Mouse (Mus musculus): ENCODE measurements around the gene Myadml2. TPM values are rescaled to one million over a fixed set of nuclear protein-coding genes. Genes with fewer than 3 reads are reported as not detected.

Gene Myadml2
- polyA plus RNA-seq, 1 experiment from 2014 or later, result 0.28 TPM

DNA sequence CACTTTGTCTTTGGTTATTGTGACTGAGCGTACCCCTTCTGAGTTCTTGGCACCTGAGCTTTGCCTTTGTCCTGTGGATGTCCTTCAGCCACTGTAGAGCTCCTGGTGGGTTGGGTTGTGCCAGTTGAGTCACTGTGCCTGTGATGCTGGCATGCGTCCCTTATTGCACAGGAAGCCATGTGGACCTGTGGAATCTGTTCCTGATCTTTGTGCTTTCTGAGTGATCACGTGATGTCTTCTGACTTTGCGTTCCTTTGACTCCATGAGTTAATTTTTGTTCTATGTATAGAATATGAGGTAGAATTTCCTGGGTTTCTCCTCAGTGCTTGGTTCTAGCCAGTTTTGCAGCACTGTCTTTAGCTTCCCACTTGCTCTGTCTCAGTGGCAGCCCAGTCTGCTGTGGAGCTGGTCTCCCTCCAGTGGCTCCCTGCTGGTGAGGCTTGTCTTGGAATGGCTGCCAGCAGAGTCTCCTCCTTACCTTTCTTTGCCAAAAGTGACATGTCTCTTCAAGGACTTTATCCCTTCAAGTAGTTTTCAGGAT is 44.6 kb upstream of the Myadml2 start:
- no peaks in the 10 kb centered on the region for H3K9me3 ChIP-seq (replicated peaks; ENCODE audit: low read length)
- H3K4me2 ChIP-seq (ENCODE audit: low read length), result no peak overlapping the region
- H3K36me3 ChIP-seq (ENCODE audit: insufficient read depth, low read length), result peaks cover 30% of the 10 kb centered on the region
- TF ChIP-seq CTCF (IDR thresholded peaks at IDR 0.05; ENCODE audit: low read depth), result no peak
- H3K27me3 ChIP-seq (ENCODE audit: insufficient read depth, low read length), result no peaks in the 10 kb centered on the region
- H3K27ac ChIP-seq, result peak overlapping the region; percentile 14; the same call in 1 of the 2 replicates
- peaks cover 12% of the 10 kb centered on the region for H3K4me1 ChIP-seq (replicated peaks; ENCODE audit: insufficient read depth, low read length)
- ATAC-seq (replicated peaks; ENCODE audit: low FRiP score, low read depth) (no peak), DNase-seq (ENCODE audit: low spot score) (no peak)
- H3K4me3 ChIP-seq (replicated peaks; ENCODE audit: low read depth, low read length), result no peak overlapping the region
- 85% methylated on average over 4 of the region's 4 CpGs for WGBS
- H3K9ac ChIP-seq (ENCODE audit: low read depth, low read length), result no peak overlapping the region

DNA sequence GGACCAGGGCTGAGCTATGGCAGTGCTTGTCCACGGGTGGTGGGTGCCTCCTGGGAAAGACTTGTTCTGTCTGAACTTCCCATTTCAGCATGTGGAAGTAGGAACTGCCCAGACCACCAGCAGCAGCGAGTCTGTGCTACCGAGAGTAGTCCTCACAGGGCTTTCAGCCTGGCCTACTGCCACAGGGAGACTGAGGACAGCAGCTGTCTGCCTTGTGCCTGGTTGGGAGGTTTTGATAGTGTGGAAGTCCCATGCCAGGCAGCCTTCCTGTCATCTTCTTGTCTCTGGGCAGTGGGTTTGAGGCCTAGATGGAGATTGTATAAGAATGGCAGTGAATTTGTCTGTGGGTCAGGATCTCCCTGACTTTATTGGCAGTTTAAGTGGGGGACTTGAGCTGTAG is 41.4 kb upstream of the Myadml2 start:
- Histone ChIP-seq H3K4me1 (replicated peaks; ENCODE audit: insufficient read depth, low read length) (no peaks in the 10 kb centered on the region; the same call in 1 of the 2 replicates), H3K4me3 (replicated peaks; ENCODE audit: low read depth, low read length) (no peak overlapping the region), H3K36me3 (ENCODE audit: insufficient read depth, low read length) (peaks cover 34% of the 10 kb centered on the region), H3K27me3 (ENCODE audit: insufficient read depth, low read length) (no peaks in the 10 kb centered on the region), H3K9me3 (replicated peaks; ENCODE audit: low read length) (no peaks in the 10 kb centered on the region), H3K9ac (ENCODE audit: low read depth, low read length) (no peak overlapping the region), H3K4me2 (ENCODE audit: low read length) (no peak overlapping the region), H3K27ac (no peak overlapping the region)
- 81% methylated on average over 3 of the region's 3 CpGs for WGBS
- no peak for DNase-seq (ENCODE audit: low spot score)
- TF ChIP-seq CTCF (IDR thresholded peaks at IDR 0.05; ENCODE audit: low read depth), result no peak
- ATAC-seq (replicated peaks; ENCODE audit: low FRiP score, low read depth), result no peak

DNA sequence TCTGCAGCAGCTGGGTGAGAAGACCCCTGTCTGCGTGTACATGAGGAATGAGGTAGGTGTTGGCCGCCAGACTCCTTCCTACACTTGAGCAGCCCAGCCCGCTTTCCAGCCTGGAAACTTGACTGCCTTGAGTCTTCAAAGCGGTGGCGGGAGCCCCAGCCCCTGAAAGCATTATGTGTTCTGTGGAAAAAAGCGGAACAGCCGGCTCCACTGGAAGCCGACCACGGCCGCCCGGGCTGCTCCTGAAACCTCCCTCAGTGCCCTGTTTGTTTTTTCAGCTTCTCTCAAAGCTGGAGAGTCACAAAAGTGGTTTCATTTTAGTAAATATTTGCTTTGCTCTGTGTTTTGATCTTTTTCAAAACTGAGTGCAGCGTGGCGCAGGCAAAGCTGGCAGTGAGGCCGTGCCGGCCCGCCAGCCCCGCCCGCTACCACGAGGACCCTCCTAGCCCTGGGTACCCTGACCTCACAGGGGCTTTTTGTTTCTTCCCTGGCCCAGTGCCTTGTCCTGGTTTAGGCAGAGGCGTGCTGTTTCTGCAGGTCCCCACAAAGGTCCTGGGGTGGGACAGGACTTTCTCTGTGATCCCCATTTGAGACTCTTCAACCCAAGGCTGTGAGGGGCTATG is 38.8 kb upstream of the Myadml2 start:
- no peak for ATAC-seq (replicated peaks; ENCODE audit: low FRiP score, low read depth)
- no peak overlapping the region for H3K9ac ChIP-seq (ENCODE audit: low read depth, low read length)

DNA sequence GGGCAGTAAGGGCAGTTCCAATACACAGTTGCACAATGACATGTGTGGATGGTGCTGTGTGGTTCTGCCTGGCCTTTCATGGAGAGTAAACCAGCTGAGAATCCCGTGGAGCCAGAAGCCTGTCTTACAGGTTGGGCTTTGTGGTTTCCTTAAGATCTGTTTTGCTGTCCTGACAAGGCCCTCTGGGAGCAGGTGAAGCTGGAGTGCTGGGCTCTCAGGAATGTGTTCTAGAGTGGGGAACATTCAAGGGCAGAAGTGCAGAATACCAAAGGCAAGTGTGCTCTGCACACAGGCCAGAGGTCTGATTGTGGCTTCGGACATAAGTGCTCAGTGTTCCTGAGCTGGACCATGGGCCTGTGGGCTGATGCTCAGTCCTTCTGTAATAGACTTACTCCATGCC is 36.7 kb upstream of the Myadml2 start:
- H3K27me3 ChIP-seq (ENCODE audit: insufficient read depth, low read length), result no peaks in the 10 kb centered on the region
- DNase-seq (ENCODE audit: low spot score) (no peak), ATAC-seq (replicated peaks; ENCODE audit: low FRiP score, low read depth) (no peak)
- no peaks in the 10 kb centered on the region for H3K4me1 ChIP-seq (replicated peaks; ENCODE audit: insufficient read depth, low read length)
- TF ChIP-seq CTCF (IDR thresholded peaks at IDR 0.05; ENCODE audit: low read depth), result no peak
- peaks cover 39% of the 10 kb centered on the region for H3K36me3 ChIP-seq (ENCODE audit: insufficient read depth, low read length)
- H3K27ac ChIP-seq, result no peak overlapping the region
- no peak overlapping the region for H3K4me3 ChIP-seq (replicated peaks; ENCODE audit: low read depth, low read length)
- H3K9ac ChIP-seq (ENCODE audit: low read depth, low read length), result no peak overlapping the region
- 86% methylated on average over 2 of the region's 2 CpGs for whole genome bisulfite sequencing
- H3K4me2 ChIP-seq (ENCODE audit: low read length), result no peak overlapping the region
- no peaks in the 10 kb centered on the region for H3K9me3 ChIP-seq (replicated peaks; ENCODE audit: low read length)

More for the DNA sequence above, 38.8 kb upstream of the Myadml2 start:
- DNase-seq (ENCODE audit: low spot score), result no peak
- Histone ChIP-seq H3K27me3 (ENCODE audit: insufficient read depth, low read length) (no peaks in the 10 kb centered on the region), H3K27ac (no peak overlapping the region), H3K4me3 (replicated peaks; ENCODE audit: low read depth, low read length) (no peak overlapping the region), H3K9me3 (replicated peaks; ENCODE audit: low read length) (no peaks in the 10 kb centered on the region), H3K4me2 (ENCODE audit: low read length) (no peak overlapping the region), H3K4me1 (replicated peaks; ENCODE audit: insufficient read depth, low read length) (no peaks in the 10 kb centered on the region), H3K36me3 (ENCODE audit: insufficient read depth, low read length) (peaks cover 43% of the 10 kb centered on the region)
- TF ChIP-seq CTCF (IDR thresholded peaks at IDR 0.05; ENCODE audit: low read depth), result no peak
- 72% methylated on average over 20 of the region's 20 CpGs for WGBS

DNA sequence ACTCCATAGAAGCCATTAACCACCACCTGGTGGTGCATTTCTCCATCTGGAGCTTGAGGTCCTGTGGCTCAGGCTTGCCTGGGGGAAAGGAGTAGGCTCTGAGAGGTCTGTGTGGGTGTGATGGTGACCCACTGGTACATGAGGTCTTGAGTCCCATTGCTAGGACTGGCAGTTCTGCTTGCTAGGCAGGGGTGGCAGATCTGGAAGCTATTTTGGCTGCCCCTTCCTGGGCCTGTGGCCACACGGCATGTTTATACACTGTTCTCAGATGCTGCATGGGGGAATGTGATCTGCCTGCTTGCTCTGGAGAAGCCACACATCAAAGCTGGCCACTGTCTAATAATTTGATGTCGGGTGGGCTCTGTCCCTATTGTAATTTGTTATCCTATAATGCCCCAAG is 36.1 kb upstream of the Myadml2 start:
- DNase-seq (ENCODE audit: low spot score) (no peak), ATAC-seq (replicated peaks; ENCODE audit: low FRiP score, low read depth) (no peak)
- H3K4me2 ChIP-seq (ENCODE audit: low read length), result no peak overlapping the region
- no peak overlapping the region for H3K4me3 ChIP-seq (replicated peaks; ENCODE audit: low read depth, low read length)
- peaks cover 38% of the 10 kb centered on the region; the same call in 1 of the 2 replicates for H3K36me3 ChIP-seq (ENCODE audit: insufficient read depth, low read length)
- no peak overlapping the region for H3K9ac ChIP-seq (ENCODE audit: low read depth, low read length)
- no peaks in the 10 kb centered on the region for H3K27me3 ChIP-seq (ENCODE audit: insufficient read depth, low read length)
- H3K4me1 ChIP-seq (replicated peaks; ENCODE audit: insufficient read depth, low read length), result no peaks in the 10 kb centered on the region
- 69% methylated on average over 2 of the region's 2 CpGs for WGBS
- H3K9me3 ChIP-seq (replicated peaks; ENCODE audit: low read length), result no peaks in the 10 kb centered on the region
- no peak overlapping the region for H3K27ac ChIP-seq
- TF ChIP-seq CTCF (IDR thresholded peaks at IDR 0.05; ENCODE audit: low read depth), result no peak

DNA sequence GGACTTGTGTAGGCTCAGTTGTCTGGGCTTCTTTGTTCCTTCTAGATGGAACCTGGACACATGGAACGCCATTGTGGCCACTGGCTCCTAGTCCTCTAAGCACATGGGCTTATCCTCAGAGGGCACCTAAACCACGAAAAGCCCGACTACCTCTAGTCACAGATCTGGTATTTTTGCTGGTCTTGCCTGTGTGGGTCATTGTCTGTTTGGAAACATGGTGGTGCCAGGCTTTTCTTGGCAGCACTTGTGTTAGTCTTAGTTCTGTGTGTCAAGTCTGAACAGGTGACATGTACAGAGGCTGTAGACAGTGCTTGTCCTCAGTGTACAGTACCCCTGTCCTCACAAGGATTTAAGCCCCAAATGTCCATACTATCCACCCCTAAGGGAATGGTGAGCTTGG is 35.6 kb upstream of the Myadml2 start:
- H3K36me3 ChIP-seq (ENCODE audit: insufficient read depth, low read length), result peaks cover 33% of the 10 kb centered on the region; the same call in 1 of the 2 replicates

More for the DNA sequence above, 35.6 kb upstream of the Myadml2 start:
- Histone ChIP-seq H3K9me3 (replicated peaks; ENCODE audit: low read length) (no peaks in the 10 kb centered on the region), H3K4me2 (ENCODE audit: low read length) (no peak overlapping the region), H3K4me3 (replicated peaks; ENCODE audit: low read depth, low read length) (no peak overlapping the region), H3K4me1 (replicated peaks; ENCODE audit: insufficient read depth, low read length) (no peaks in the 10 kb centered on the region), H3K27me3 (ENCODE audit: insufficient read depth, low read length) (no peaks in the 10 kb centered on the region), H3K27ac (no peak overlapping the region), H3K9ac (ENCODE audit: low read depth, low read length) (no peak overlapping the region)
- DNase-seq (ENCODE audit: low spot score), result no peak
- no peak for ATAC-seq (replicated peaks; ENCODE audit: low FRiP score, low read depth)
- TF ChIP-seq CTCF (IDR thresholded peaks at IDR 0.05; ENCODE audit: low read depth), result no peak
- WGBS, result 90% methylated on average over 3 of the region's 3 CpGs
